Mouse (Mus musculus) granulocyte monocyte progenitor cell, adult 5-6 weeks (primary cell): Measurements from ENCODE around the gene Susd3. TPM values are rescaled to one million over a fixed set of nuclear protein-coding genes. Genes with fewer than 3 reads are reported as not detected.

Experiments
- ATAC-seq: replicated peaks from 2 replicates; pipeline ENCODE4 v1.8.0; 2016; ENCODE audit warnings: mild to moderate bottlenecking, moderate TSS enrichment, inconsistent platforms; ENCODE audit not compliant: poor library complexity, severe bottlenecking
- total RNA-seq, 2 experiments: library from RNA; stranded (forward) in 1 of 2; stranded (reverse) in 1 of 2; fragments of 200-712, 200-1000 nt in 1 of 2; fragments of >200 nt in 1 of 2; fragmentation: Nextera tagmentation in 1 of 2; gene quantifications; 2 replicates each; pipeline ENCODE4 v1.2.3; 2014 to 2017

Susd3 gene
- total RNA-seq, 2 experiments from 2014 or later, result 5.7 to 9.0 TPM

DNA sequence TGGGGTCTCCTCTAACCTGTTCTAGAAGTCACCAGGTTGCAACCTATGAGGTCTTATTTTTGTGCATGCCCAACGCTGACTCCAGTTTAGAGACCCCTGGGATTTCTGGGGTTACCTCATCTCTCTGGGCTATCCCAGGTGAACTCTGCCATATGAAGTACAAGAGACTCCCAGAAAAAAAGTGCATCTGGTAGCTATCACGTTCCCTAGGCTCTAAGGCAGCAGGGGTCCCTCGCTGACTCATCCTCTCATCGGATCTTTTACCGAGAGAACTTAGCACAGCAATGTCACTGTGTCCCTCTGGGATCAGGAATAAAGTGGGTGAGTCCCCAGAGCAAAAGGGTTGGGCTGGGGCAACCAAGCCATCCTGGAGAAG lies 33.4 kb downstream of the Susd3 start:
- ATAC-seq, result no peak

DNA sequence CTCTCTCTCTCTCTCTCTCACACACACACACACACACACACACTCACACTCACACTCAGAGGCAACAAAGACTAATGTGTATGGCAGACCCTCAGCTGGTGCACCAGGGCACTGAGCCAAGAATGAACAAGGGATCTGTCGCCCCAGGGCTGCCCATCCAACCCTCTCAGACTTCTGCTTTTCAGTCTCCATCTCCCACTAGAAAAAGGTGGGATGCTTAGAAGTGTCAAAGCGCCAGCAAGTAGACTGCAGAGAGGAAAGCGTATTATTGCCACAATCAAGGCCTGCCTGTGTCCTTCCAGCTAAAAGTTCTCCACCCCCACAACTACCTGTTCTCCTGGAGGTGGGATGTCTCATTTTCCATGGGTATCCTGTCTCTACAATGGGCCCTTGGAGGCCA lies 34.1 kb downstream of the Susd3 start:
- 0 out of 2 replicates have a peak, but pooled peaks have one; percentile 10 for ATAC-seq

DNA sequence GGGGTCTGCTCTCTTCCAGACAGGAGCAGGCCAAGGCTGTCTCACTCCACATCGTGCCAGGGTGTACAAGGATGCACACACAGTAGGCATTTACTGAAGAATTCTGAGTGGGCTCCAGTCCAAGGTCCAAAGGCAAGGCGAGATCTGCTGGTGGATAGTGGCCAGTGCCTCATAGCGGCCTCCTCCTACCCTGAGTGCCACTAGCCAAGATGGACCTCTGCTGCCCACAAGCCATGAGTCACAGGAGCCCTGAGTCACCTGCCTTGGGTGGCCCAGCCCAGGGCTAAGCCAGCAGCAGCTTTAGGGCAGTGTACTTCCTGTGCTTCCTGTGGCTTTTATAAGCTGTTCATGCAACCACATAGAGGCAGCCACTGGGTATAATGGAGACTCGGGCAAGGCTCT lies 35.0 kb downstream of the Susd3 start:
- peak; percentile 64 for ATAC-seq

DNA sequence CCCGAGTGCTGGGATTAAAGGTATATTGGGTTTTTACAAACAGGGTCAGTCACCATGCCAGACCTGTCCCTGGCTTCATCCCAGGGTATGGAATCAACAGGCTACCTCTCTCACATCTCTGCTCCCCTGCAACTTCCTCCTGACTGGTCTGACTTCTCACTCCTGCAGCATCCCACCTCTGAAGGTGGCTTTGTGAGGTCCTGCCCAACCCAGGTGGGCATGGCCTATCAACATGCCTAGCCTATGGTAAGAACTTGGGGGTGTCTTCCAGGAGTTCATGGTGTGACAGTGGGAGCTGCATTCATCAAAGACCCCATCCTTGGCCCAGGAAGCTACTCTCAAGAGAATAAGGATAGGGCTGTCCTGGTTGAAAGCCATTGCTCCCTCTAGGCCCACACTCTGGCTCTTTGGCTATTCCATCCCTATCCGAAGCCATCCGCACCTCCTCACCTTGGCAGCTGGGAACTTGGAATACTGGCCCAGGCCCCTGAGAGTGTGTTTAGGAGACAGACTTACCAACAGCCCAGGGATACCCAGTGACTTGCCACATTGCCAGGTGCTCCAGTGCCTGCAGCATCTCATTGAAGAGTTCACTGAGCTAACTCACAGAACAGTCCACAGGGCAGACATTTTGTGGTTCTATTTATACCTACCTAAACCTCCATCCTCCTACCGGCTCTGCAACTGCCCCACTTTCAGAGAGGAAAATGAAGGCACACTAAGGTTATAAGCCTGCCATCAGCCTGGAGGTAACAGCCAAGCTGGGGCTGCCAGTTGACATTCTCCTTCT lies 35.6 kb downstream of the Susd3 start:
- no peak for ATAC-seq

DNA sequence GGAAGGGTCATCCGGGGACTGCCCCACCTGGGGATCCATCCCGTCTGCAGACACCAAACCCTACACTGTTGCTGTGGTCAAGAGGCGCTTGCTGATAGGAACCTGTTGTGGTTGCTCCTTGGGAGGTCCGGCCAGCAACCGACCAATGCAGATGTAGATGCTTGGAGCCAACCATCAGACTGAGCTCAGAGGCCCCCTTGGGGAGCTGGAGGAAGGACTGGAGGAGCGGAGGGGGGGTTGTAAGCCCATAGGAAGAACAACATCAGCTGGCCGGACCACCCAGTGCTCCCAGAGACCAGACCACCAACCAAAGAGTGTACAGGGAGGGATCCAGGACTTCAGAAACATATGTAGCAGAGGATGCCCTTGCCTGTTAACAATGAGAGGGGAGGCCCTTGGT lies 39.2 kb downstream of the Susd3 start:
- ATAC-seq, result no peak

DNA sequence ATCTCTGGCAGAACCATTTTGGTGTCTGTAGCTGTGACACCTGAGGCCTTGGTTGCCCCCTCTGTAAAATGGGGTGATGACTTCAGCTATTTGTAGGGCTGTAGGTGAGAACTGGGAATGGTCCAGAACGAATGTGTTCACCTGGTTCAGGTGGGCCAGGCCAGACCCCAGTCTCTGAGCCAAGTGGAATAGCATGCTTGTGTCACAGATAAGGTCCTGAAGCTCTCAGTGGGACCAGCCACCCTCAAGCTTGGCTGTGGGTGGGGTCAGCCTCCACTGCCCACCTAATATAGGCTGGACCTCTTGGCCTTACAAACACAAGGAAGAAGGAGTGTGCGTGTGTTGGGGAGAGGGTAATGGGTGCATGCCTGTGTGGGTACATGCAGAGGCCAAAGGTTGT lies 42.2 kb downstream of the Susd3 start:
- no peak for ATAC-seq

DNA sequence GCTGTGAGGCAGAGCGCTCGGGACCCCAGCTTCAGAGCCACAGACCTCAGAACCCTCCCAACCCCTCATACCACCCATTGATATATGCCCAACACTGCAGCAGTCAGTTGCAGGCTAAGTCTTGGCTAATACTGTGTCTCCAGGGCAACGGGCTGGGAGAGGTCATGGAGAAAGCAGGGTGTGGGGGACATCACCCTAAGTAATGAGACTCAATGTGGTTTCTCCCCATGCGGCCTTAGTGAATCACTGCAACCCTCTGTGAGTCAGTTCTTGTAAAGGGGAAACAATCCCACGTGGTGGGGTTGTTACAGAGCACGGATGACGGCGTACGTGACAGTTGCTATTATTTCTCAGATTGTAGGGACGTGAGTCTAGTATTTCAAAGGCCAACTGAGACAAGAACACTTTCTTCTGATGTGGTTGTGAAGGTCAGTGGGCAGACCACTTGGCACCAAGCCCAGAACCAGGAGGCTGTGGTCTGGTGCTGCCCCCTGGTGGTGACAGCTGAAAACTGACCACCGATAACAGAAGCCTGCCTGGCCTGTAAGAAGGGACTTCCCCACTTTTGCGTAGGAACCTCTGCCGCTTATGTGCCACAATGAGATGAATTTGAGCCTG lies 43.0 kb downstream of the Susd3 start:
- peak; percentile 79 for ATAC-seq

DNA sequence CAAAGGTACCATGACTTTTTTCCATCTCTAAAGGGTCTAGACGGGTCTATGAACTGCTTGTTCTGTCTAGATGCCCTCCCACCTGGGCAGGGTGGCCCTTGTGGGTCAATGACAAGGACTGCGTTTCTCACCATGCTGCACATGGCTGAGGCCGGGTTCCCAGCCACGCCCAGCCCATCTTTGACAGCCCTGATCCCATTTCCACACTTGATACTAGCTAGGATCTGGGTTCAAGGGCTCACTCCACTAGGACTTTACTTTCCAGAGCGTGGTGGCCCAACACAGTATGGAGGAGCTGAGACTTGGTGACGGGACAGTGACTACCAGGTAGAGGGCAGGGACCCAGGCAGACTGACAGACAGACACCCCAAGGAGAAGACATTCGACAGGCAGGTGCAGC lies 46.0 kb downstream of the Susd3 start:
- ATAC-seq, result no peak

DNA sequence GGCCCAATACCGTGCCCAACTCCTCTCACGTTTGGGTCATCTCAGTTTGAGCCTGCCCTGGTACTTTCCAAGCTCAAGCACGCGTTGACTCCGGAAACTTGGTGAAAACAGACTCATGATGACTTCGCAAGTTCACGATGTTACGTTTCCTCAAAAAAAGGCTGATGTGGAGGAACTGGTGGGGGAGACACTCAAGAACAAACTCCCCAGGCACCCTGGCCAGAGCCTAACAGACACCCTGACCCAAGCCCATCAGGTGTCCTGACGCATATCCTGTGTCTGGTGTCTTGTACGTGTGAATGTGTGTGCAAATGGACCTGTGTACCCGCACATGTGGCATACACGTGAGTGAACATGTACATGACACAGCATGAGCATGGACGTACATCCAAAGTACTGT lies 47.8 kb downstream of the Susd3 start:
- peak; percentile 36 for ATAC-seq

DNA sequence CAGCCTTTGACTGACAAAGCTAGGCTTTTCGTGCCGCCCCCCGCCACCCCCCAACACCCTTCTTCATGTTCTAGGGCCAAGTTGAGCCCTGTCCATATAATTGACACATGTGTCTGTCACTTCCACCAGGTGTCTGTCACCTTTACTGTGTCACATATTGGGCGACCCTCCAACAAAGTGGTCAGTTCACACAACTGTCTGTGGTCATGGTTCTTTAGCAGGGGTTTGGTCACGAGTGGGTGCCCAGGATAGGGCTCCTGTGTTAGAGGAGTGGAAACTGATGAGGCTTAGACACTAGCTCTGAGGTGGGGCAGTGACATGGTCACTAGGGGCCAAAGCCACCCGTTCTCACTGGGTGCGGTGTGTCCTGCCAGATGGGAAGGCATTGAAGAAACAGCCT lies 48.6 kb downstream of the Susd3 start:
- no peak for ATAC-seq

DNA sequence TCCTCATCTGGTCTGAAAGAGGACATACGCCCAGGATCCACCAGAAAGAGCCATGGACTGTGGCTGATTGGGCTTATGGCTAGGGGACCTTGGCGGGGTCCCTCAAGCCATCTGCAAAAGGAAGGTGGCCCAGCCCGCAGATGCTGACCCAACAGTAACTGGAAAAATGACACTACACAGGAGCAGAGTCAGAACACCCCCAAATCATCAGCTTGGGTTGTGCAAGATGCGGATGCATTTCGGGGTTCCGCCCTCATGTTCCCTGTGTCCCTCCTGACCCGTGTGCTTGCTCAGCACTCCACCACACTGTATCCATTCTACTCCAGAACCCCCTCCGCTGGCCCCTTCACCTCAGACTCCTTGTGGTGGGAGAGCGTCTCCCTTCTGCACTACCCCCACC lies 49.8 kb downstream of the Susd3 start:
- no peak for ATAC-seq

DNA sequence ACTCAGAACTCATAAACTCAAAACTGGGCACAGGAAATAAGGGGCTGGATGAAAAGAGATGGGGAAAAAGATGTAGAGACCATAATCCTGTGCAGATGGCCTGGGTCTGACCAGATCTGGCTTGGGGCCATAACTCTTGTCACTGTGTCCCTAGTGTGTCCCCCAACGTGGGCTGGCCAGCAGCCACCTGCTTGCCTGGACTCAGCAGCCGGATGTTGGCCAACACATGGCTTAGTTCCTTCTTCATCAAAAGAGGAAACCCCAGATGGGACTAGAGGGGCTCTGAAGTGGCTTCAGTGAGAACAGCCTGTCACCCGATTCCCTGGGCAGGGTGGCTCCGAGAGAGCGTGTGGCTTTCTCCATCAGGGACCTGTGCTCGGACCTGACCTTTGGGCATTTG lies 51.7 kb downstream of the Susd3 start:
- peak; percentile 75 for ATAC-seq

DNA sequence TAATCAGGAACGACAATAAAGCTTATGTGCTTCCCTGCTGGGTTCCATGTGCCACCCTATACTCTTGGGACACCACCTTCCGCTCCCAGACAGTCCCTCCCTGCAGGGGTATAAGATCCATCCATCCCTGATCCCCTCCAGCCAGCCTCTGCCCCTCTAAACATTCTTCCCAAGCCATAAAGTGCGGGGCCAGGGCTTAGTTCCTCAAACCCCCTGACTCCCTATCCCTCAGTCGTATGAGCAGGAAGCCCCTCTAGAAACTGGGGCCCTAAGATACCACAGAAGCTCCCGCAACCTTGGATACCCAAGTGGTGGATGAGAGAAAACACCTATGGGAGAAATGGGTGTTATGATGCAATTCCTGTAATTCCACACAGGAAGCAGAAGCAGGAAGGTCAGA lies 52.3 kb downstream of the Susd3 start:
- ATAC-seq, result peak; percentile 6

DNA sequence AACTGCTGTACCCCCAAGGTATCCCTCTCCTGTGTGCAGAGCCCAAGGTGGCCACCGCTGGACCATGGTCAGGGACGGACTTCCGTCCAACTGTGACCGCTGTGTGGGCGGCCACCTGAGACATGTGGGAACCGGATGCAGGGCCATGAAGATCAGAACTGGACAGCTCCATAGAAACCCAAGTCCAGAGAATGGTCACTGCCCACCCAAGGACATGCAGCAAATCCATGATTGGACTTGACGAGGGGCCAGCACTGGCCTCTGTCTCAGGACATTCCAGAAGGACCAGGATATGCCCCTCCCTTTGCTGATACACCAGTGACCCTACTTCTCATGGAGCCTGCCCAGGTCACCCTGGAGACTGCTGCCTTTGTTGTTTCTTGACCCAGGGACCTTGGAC lies 52.9 kb downstream of the Susd3 start:
- ATAC-seq, result no peak

DNA sequence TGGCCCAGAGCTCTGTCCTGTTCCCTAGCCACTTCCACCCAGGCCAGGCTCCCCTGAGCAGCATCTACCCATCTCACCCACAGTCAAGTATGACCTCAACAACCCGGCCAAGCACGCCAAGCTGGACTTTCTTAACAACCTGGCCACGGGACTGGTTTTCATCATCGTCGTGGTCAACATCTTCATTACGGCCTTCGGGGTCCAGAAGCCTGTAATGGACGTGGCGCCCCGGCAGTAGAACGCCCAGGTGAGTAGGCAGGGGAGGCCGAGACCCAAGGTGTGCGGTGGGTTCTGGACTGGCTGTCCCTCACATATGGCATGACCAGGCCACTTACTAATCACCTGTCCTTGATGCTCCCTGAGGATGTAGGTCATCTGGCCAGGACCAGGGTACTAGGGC lies 53.7 kb downstream of the Susd3 start:
- no peak for ATAC-seq

DNA sequence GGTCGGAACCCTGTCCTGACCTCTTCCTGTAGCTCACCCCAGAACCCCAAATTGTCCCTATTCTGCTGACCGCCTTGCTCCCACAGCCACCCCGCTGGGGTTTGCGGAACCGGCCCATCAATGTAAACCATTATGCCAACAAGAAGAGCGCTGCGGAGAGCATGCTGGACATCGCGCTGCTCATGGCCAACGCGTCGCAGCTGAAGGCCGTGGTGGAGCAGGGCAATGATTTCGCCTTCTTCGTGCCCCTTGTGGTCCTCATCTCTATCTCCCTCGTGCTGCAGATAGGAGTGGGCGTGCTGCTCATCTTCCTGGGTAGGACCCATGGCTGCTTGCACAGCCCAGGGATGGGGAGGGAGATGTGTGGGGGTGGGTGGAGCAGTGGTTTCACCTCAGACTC lies 54.9 kb downstream of the Susd3 start:
- ATAC-seq, result no peak

DNA sequence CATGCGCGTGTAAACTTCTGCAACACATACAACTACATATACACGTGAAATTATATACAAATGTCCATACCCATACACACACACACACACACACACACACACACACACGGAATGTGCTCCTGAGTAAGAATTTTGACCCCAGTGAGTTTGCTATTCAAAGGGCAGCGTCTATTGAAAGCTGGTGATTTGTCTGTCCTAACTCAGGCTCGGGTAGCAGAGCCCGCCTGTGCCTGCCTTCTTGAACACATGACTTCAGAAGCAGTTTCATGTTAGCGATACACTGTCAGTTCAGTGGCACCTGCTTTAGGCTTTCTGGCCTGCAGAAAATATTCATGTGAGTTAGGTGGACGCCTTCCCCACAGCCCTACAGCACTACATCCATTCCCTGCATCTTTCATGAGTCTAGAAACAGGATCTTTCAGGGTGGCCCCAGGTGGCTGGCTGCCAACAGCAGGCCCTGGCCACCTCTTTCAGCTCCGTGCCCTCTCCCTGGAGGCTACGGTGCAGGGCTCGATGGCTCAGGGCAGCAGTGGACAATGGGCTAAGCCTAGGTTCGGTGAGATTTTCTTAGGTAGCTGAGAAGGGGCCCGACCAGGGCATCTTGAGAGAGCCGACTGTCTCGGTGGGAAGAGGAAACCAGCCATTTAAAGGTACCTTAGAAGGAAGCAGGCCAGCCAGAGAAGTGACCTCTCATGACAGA lies 56.2 kb downstream of the Susd3 start:
- ATAC-seq, result no peak

DNA sequence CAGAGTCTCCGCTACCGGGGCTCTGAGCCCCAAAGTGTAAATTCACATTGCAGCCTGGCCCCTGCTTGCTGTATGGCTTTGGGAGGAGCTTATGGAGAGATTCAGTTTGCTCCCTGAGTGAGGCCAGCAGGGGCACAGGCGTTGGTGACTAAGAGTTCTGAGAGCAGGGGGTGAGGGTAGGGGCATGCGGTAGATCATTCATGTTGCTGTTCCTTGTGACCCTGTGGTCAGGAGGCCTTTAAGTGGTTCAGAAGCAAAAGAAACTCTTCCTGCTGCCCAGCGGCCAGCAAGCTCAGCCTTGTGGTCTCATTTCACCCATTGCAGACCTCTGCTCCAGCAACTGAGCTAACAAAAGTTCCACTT lies 56.9 kb downstream of the Susd3 start:
- peak; percentile 35 for ATAC-seq

DNA sequence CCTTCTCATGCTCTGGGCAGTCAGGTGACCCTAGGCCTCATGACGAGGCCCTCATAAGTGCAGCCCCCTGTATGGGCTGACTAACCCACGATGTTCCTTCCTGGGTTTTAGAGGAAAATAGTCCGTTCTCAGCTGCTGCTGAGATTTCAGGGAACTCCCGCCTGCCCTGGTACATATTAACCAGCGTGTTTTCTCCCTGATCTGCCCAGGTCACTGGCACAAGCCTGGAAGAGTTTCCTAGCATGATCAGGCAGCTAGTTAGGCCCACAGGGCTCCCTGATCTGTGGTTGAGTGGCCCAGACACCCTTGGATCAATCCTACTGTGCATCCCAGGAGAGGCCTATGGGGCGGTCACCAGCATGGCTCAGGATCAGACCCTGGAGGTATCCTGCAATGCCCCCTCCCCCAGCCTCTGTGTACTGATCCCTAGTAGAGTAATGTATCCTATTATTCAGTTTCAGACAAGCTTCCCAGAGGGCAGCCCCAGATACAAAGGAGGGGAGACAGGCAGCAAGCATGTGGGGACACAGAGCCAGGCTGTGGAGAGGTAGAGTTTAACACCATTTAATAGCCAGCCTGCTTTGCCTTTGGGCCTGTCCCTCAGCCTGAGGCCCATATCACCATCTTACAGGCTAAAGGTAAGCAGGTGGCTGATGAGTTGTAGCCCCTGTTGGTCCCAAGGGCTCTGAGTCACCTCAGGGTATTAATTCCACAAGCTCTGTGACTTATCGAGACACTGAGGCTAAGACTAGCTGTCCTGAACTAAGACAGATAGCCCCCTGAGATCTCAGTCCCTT lies 57.4 kb downstream of the Susd3 start:
- ATAC-seq, result no peak

DNA sequence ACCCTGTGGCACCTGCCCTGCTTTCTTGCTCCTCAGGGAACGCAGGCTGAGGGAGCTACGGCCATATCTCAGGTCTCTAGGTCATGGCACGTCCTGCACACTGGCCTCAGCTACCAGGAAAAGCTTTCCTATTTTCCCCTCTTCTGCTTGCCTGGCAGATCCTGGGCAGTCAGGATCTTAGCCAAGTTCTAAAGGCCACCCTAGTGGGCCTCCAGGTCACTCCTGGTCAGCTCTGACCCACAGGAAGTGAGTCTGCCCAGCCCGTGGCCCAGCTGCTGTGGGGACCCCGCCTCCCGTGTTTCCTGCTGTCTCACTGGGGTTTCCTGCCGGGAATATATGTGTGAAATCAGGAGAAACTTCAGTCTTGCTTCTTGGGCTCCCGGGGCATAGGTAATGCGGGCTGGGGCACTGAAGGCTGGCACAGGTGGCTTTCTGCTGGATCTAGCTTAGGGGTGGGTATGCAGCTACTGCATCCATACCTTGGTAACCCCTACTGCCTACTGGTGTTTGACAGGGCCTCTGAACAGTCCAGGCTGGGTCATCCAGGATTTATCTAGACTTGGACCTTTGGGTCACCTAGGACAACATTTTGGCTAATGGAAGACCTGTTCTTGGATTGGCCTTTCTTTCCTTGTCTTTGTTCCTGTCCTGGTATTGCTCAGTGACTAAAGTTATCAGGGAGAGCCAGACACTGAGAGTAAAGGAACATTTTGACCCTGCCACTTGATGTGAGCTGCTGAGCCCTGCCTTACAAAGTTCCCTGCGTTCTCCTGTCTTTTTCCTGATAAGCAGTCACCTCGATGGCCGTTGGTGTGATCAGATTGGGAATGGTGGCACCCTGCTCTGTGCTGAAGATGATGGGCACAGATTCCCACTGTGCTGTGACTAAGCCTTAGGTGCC lies 58.3 kb downstream of the Susd3 start:
- no peak for ATAC-seq
